Mouse (Mus musculus) MEL (cell line): ENCODE measurements around the gene Ttll11. TPM values are rescaled to one million over a fixed set of nuclear protein-coding genes. Genes with fewer than 3 reads are reported as not detected.
A peak's percentile ranks its signal among the peaks of the same experiment; 100 is the strongest.

Experiments used
- DNase-seq: peaks from one replicate; pipeline ENCODE4 v3.0.0; 2011; ENCODE audit warnings: low read depth, low spot score
- H3K27ac ChIP-seq: 2 replicates; pipeline ENCODE4 v1.5.1; 2012; ENCODE audit warnings: low read depth, mild to moderate bottlenecking, control low read depth, low read length, moderate library complexity; ENCODE audit not compliant: control insufficient read depth
- H3K27me3 ChIP-seq, 2 experiments: fragments of 150-350 bp in 1 of 2; sonication (generic) in 1 of 2; 2 replicates each; pipeline ENCODE4 v1.6.1; 2012; ENCODE audit warnings: low read length in 2 of 2, mild to moderate bottlenecking in 2 of 2, improper control_type of control experiment in 1 of 2, moderate library complexity in 1 of 2; ENCODE audit not compliant: insufficient read depth in 2 of 2, control insufficient read depth in 1 of 2
- H3K36me3 ChIP-seq, 2 experiments: 2 replicates each; pipeline ENCODE4 v1.6.1; 2012 to 2014; ENCODE audit warnings: low read length in 2 of 2, improper control_type of control experiment in 1 of 2, inconsistent platforms in 1 of 2, mild to moderate bottlenecking in 1 of 2; ENCODE audit not compliant: insufficient read depth in 2 of 2, control insufficient read depth in 1 of 2
- H3K4me1 ChIP-seq, 2 experiments: fragments of 150-350 bp in 1 of 2; sonication (generic) in 1 of 2; 2 replicates each; pipeline ENCODE4 v1.6.1; 2012; ENCODE audit warnings: low read length in 2 of 2, improper control_type of control experiment in 1 of 2, mild to moderate bottlenecking in 1 of 2; ENCODE audit not compliant: insufficient read depth in 2 of 2, control insufficient read depth in 1 of 2
- H3K4me3 ChIP-seq, 2 experiments: fragments of 150-350 bp in 1 of 2; sonication (generic) in 1 of 2; 2 replicates each; pipeline ENCODE4 v1.5.1; 2012; ENCODE audit warnings: low read depth in 2 of 2, low read length in 2 of 2, mild to moderate bottlenecking in 2 of 2, moderate library complexity in 2 of 2, control low read depth in 1 of 2, improper control_type of control experiment in 1 of 2; ENCODE audit not compliant: control insufficient read depth in 1 of 2, insufficient read depth in 1 of 2
- H3K79me2 ChIP-seq: 2 replicates; pipeline ENCODE4 v1.6.1; 2012; ENCODE audit warnings: mild to moderate bottlenecking, low read length, moderate library complexity; ENCODE audit not compliant: control insufficient read depth, poor library complexity, insufficient read depth
- H3K9ac ChIP-seq: 2 replicates; pipeline ENCODE4 v1.6.1; 2012; ENCODE audit warnings: low read depth, mild to moderate bottlenecking, control low read depth, low read length, moderate library complexity; ENCODE audit not compliant: control insufficient read depth, poor library complexity, severe bottlenecking
- H3K9me3 ChIP-seq: fragments of 150-350 bp; sonication (generic); replicated peaks from 2 replicates; pipeline ENCODE4 v1.6.1; 2012; ENCODE audit warnings: mild to moderate bottlenecking, low read length, improper control_type of control experiment, moderate library complexity; ENCODE audit not compliant: insufficient read depth
- BHLHE40 ChIP-seq: IDR thresholded peaks from 2 replicates; pipeline ENCODE4 v1.6.1; 2012; ENCODE audit warnings: low read depth, mild to moderate bottlenecking, inconsistent platforms, low read length, improper control_type of control experiment, borderline replicate concordance
- CHD2 ChIP-seq: IDR thresholded peaks from 2 replicates; pipeline ENCODE4 v1.6.1; 2011; ENCODE audit warnings: low read length, improper control_type of control experiment
- CTCF ChIP-seq, 3 experiments: IDR thresholded peaks in 2 of 3; conservative IDR thresholded peaks in 1 of 3; 2 replicates each; pipeline ENCODE4 v1.5.1; 2011 to 2012; ENCODE audit warnings: low read length in 3 of 3, low read depth in 2 of 3, mild to moderate bottlenecking in 2 of 3, improper control_type of control experiment in 1 of 3, inconsistent platforms in 1 of 3, mixed read lengths in 1 of 3, moderate library complexity in 1 of 3; ENCODE audit not compliant: control insufficient read depth in 1 of 3, insufficient read depth in 1 of 3, poor library complexity in 1 of 3, severe bottlenecking in 1 of 3
- E2F4 ChIP-seq: IDR thresholded peaks from 2 replicates; pipeline ENCODE4 v1.6.1; 2011; ENCODE audit warnings: low read depth, low read length, improper control_type of control experiment, borderline replicate concordance
- ELF1 ChIP-seq: IDR thresholded peaks from 2 replicates; pipeline ENCODE4 v1.6.1; 2014; ENCODE audit warnings: low read depth, mild to moderate bottlenecking, inconsistent platforms, low read length, improper control_type of control experiment, moderate library complexity
- EP300 ChIP-seq, 2 experiments: IDR thresholded peaks; 2 replicates each; pipeline ENCODE4 v1.6.1; 2011; ENCODE audit warnings: improper control_type of control experiment in 2 of 2, low read length in 2 of 2, low read depth in 1 of 2, mild to moderate bottlenecking in 1 of 2
- ETS1 ChIP-seq: IDR thresholded peaks from 2 replicates; pipeline ENCODE4 v1.6.1; 2012; ENCODE audit warnings: low read depth, mild to moderate bottlenecking, inconsistent platforms, low read length, improper control_type of control experiment, moderate library complexity
- GATA1 ChIP-seq: IDR thresholded peaks from 2 replicates; pipeline ENCODE4 v1.6.1; 2011; ENCODE audit warnings: low read depth, low read length, improper control_type of control experiment
- MAFK ChIP-seq: IDR thresholded peaks from 2 replicates; pipeline ENCODE4 v1.6.1; 2011; ENCODE audit warnings: low read depth, mild to moderate bottlenecking, low read length, improper control_type of control experiment, borderline replicate concordance
- MAZ ChIP-seq: IDR thresholded peaks from 2 replicates; pipeline ENCODE4 v1.6.1; 2012; ENCODE audit warnings: low read depth, mild to moderate bottlenecking, inconsistent platforms, low read length, improper control_type of control experiment
- MEF2A ChIP-seq: IDR thresholded peaks from 2 replicates; pipeline ENCODE4 v1.6.1; 2014; ENCODE audit warnings: low read depth, mild to moderate bottlenecking, inconsistent platforms, low read length, improper control_type of control experiment; ENCODE audit not compliant: poor library complexity, insufficient replicate concordance, severe bottlenecking; ENCODE audit errors: extremely low read depth
- POLR2A ChIP-seq, 2 experiments: IDR thresholded peaks; 2 replicates each; pipeline ENCODE4 v1.6.1; 2011 to 2012; ENCODE audit warnings: low read length in 2 of 2, mild to moderate bottlenecking in 2 of 2, control low read depth in 1 of 2, improper control_type of control experiment in 1 of 2, low read depth in 1 of 2, moderate library complexity in 1 of 2; ENCODE audit not compliant: control insufficient read depth in 1 of 2, insufficient read depth in 1 of 2, poor library complexity in 1 of 2
- POLR2AphosphoS2 ChIP-seq: IDR thresholded peaks from 2 replicates; pipeline ENCODE4 v1.6.1; 2011; ENCODE audit warnings: low read length, improper control_type of control experiment
- POLR2AphosphoS5 ChIP-seq: IDR thresholded peaks from 2 replicates; pipeline ENCODE4 v1.6.1; 2012; ENCODE audit warnings: low read depth, borderline replicate concordance, mild to moderate bottlenecking, inconsistent platforms, low read length, moderate library complexity, mixed read lengths
- TCF12 ChIP-seq: IDR thresholded peaks from 2 replicates; pipeline ENCODE4 v1.6.1; 2014; ENCODE audit warnings: low read depth, mild to moderate bottlenecking, inconsistent platforms, low read length, improper control_type of control experiment, moderate library complexity
- USF2 ChIP-seq, 2 experiments: IDR thresholded peaks; 2 replicates each; pipeline ENCODE4 v1.6.1; 2011 to 2012; ENCODE audit warnings: improper control_type of control experiment in 2 of 2, low read length in 2 of 2, borderline replicate concordance in 1 of 2, inconsistent platforms in 1 of 2, low read depth in 1 of 2, mild to moderate bottlenecking in 1 of 2; ENCODE audit not compliant: insufficient read depth in 1 of 2
- ZC3H11A ChIP-seq: IDR thresholded peaks from 2 replicates; pipeline ENCODE4 v1.6.1; 2012; ENCODE audit warnings: low read depth, mild to moderate bottlenecking, inconsistent platforms, low read length, improper control_type of control experiment
- ZMIZ1 ChIP-seq: IDR thresholded peaks from 2 replicates; pipeline ENCODE4 v1.6.1; 2012; ENCODE audit warnings: low read depth, mild to moderate bottlenecking, inconsistent platforms, low read length, improper control_type of control experiment, moderate library complexity
- polyA plus RNA-seq, 2 experiments: library from polyadenylated mRNA; stranded (reverse) in 1 of 2; unstranded in 1 of 2; fragments of >175 nt in 1 of 2; fragments of >200 nt in 1 of 2; gene quantifications; 2 replicates each; pipeline versions ENCODE4 v1.2.1 to v1.2.4; 2012; ENCODE audit warnings: low replicate concordance in 2 of 2, low read depth in 1 of 2; ENCODE audit not compliant: insufficient read length in 2 of 2, insufficient read depth in 1 of 2, missing spikeins in 1 of 2
- total RNA-seq: library from RNA; depleted of rRNA; stranded (reverse); fragments of 300-350 nt; gene quantifications from 2 replicates; pipeline ENCODE4 v1.2.3, GENCODE M21; 2012

Gene Ttll11
- total and polyA plus RNA-seq, 3 experiments, result 1.2 to 2.5 TPM; not detected in 1

DNA sequence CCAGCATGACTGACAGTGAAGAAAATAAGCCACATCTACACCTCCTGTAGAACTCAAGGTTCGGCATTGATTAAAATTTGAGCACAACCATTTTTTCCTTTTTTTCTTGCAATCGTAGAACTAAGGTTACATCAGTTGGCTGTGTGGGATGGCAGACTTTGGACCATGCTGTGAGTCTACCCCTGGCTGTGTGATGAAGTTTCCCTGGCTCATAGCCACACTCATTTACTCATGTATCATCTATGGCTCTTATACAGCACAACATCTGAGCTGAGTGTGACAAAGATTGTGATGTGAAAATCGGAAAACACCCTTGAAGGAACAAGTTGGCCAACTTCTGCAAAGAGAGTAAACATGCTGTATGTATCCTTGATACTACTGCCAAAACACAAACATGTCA lies 56.8 kb downstream of the Ttll11 start:
- no peaks in the 10 kb centered on the region for H3K9me3 ChIP-seq
- H3K36me3 ChIP-seq, result no peaks in the 10 kb centered on the region
- DNase-seq, result no peak
- no peaks in the 10 kb centered on the region for H3K4me1 ChIP-seq
- no peaks in the 10 kb centered on the region for H3K79me2 ChIP-seq
- no peak overlapping the region for H3K9ac ChIP-seq
- no peak overlapping the region for H3K4me3 ChIP-seq
- H3K27ac ChIP-seq, result no peak overlapping the region
- H3K27me3 ChIP-seq, result no peaks in the 10 kb centered on the region
- no peak for TF ChIP-seq GATA1

DNA sequence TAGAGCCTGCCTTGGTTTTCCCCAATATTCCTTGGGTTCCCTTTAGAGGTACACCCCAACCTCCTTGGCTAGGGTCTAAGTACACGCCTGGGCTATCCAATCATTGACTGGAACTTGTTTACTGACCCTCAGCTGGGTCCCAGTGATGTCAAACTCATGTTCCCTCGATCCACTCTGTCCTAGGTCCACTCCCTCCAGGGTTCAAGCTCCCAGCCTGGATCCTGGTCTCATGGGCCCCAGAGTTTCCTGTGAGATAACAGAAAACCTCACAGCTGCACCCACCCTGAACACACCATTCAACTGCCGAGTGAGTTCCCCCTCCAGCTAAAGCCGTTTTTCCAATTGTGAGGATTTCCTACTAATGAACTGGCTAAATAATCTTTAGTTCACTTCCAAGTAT lies 67.6 kb downstream of the Ttll11 start:
- TF ChIP-seq CHD2 (no peak), POLR2A (IDR thresholded peaks at IDR 0.05; ENCODE audit: control insufficient read depth in 1 of 2, insufficient read depth in 1 of 2, low read depth in 1 of 2, low read length in 2 of 2, poor library complexity in 1 of 2) (no peak), EP300 (IDR thresholded peaks at IDR 0.05; ENCODE audit: low read depth in 1 of 2, low read length in 2 of 2) (peak in 1 of 2 experiments; percentile 30; a peak in 1 of 4 replicates), ZMIZ1 (no peak)
- no peaks in the 10 kb centered on the region for H3K27me3 ChIP-seq
- no peak overlapping the region for H3K9ac ChIP-seq
- DNase-seq, result peak; percentile 13
- H3K79me2 ChIP-seq, result no peaks in the 10 kb centered on the region
- H3K4me3 ChIP-seq, result no peak overlapping the region
- peaks cover 0 to 7% of the 10 kb centered on the region in 2 experiments; a peak in 1 of 4 replicates for H3K36me3 ChIP-seq
- H3K4me1 ChIP-seq, result peaks cover 0 to 7% of the 10 kb centered on the region in 2 experiments; a peak in 3 of 4 replicates
- H3K27ac ChIP-seq, result no peak overlapping the region
- no peaks in the 10 kb centered on the region for H3K9me3 ChIP-seq

DNA sequence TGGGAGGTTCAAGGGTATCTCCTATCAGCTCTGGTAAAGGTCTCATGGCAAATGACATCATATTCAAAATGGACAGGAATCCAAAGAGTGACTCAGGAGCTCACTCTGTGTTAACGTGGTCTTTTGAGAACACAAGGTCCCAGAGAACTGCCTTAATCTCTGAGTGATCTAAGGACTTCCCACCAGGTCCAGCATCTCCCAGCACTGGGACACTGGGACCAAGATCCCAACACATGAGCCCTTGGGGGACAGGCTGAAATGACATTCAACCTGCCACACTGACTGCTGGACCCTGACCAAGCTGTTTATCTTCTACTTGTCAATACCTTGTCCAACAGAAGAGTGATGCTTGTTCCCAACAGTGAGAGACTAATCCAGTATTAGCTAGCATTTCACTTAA lies 68.0 kb downstream of the Ttll11 start:
- H3K9ac ChIP-seq, result no peak overlapping the region
- no peak overlapping the region for H3K4me3 ChIP-seq
- no peaks in the 10 kb centered on the region for H3K27me3 ChIP-seq
- TF ChIP-seq TCF12 (no peak), MEF2A (no peak), ETS1 (no peak), POLR2AphosphoS2 (no peak)
- H3K4me1 ChIP-seq, result peaks cover 0 to 7% of the 10 kb centered on the region in 2 experiments; a peak in 3 of 4 replicates
- H3K9me3 ChIP-seq, result no peaks in the 10 kb centered on the region
- no peak for DNase-seq
- peaks cover 0 to 7% of the 10 kb centered on the region in 2 experiments; a peak in 2 of 4 replicates for H3K36me3 ChIP-seq
- H3K79me2 ChIP-seq, result no peaks in the 10 kb centered on the region
- no peak overlapping the region for H3K27ac ChIP-seq

DNA sequence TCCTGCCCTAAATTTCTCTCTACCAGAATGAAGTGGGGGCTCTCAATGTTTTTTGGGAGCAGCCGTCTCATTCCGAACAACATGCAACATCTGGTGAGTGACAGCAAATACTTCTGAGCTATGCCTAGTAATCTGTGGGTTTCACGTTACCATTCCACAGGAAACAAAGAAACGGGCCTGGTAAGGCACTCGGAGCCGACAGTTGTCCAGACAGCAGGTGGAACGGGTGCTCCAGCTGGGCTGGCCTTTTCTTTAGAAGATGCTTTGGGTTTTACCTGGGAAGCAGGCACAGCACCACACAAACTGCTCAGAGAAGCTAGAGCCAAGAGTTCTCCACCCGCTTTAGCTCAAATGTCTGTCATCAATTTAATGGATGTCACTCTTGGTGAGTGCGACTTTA lies 69.0 kb downstream of the Ttll11 start:
- Histone ChIP-seq H3K27me3 (no peaks in the 10 kb centered on the region), H3K9me3 (no peaks in the 10 kb centered on the region), H3K36me3 (peaks cover 0 to 8% of the 10 kb centered on the region in 2 experiments; a peak in 2 of 4 replicates), H3K4me3 (no peak overlapping the region), H3K27ac (no peak overlapping the region), H3K9ac (no peak overlapping the region), H3K4me1 (peaks cover 0 to 7% of the 10 kb centered on the region in 2 experiments; a peak in 3 of 4 replicates), H3K79me2 (no peaks in the 10 kb centered on the region)
- DNase-seq, result no peak
- TF ChIP-seq CTCF (IDR thresholded peaks at IDR 0.05 in 2 of 3, conservative IDR thresholded peaks at IDR 0.05 in 1 of 3; ENCODE audit: control insufficient read depth in 1 of 3, insufficient read depth in 1 of 3, low read depth in 2 of 3, low read length in 3 of 3, poor library complexity in 1 of 3, severe bottlenecking in 1 of 3) (no peak), ELF1 (no peak), MAFK (no peak), E2F4 (no peak), POLR2A (IDR thresholded peaks at IDR 0.05; ENCODE audit: control insufficient read depth in 1 of 2, insufficient read depth in 1 of 2, low read depth in 1 of 2, low read length in 2 of 2, poor library complexity in 1 of 2) (no peak), GATA1 (no peak), MEF2A (no peak), BHLHE40 (no peak), MAZ (no peak), POLR2AphosphoS2 (no peak), USF2 (IDR thresholded peaks at IDR 0.05; ENCODE audit: borderline replicate concordance in 1 of 2, insufficient read depth in 1 of 2, low read depth in 1 of 2, low read length in 2 of 2) (no peak), ETS1 (no peak), POLR2AphosphoS5 (no peak), ZC3H11A (no peak), CHD2 (no peak)
